Mouse (Mus musculus) midbrain, embryonic 14.5 days (tissue): ENCODE measurements at regions not wholly inside any gene's neighbourhood (a gene's known extent, or its start where the extent isn't known, plus 50 kb on each side); places are given as distances from the start of the nearest gene placed in this dataset.

Experiments
- ATAC-seq: fragments of 200-750 bp; cut with Nextera tagmentation; 2 replicates; pipeline ENCODE4 v1.8.0; 2017; ENCODE audit warnings: moderate number of reproducible peaks, moderate library complexity; ENCODE audit not compliant: low FRiP score, low TSS enrichment
- DNase-seq: peaks from one replicate; pipeline ENCODE4 v3.0.0-alpha.2; 2015
- H3K27ac ChIP-seq: fragments of 300-500 bp; sonication (generic); replicated peaks from 2 replicates; pipeline ENCODE4 v1.5.1; 2014; ENCODE audit warnings: mild to moderate bottlenecking, low read depth, low read length, moderate library complexity
- H3K27me3 ChIP-seq: fragments of 300-500 bp; sonication (generic); 2 replicates; pipeline ENCODE4 v1.6.1; 2014; ENCODE audit warnings: low read length, control low read depth, mixed read lengths; ENCODE audit not compliant: control insufficient read depth, insufficient read depth
- H3K36me3 ChIP-seq: fragments of 300-500 bp; sonication (generic); 2 replicates; pipeline ENCODE4 v1.6.1; 2014; ENCODE audit warnings: low read length, control low read depth; ENCODE audit not compliant: control insufficient read depth, insufficient read depth
- H3K4me1 ChIP-seq: fragments of 300-500 bp; sonication (generic); 2 replicates; pipeline ENCODE4 v1.6.1; 2014; ENCODE audit warnings: mild to moderate bottlenecking, antibody characterized with exemption, low read length, control low read depth; ENCODE audit not compliant: control insufficient read depth, insufficient read depth
- H3K4me2 ChIP-seq: fragments of 300-500 bp; sonication (generic); 2 replicates; pipeline ENCODE4 v1.6.1; 2014; ENCODE audit warnings: mild to moderate bottlenecking, low read length, moderate library complexity
- H3K4me3 ChIP-seq: fragments of 300-500 bp; sonication (generic); replicated peaks from 2 replicates; pipeline ENCODE4 v1.5.1; 2014; ENCODE audit warnings: low read depth, low read length
- H3K9ac ChIP-seq: fragments of 300-500 bp; sonication (generic); replicated peaks from 2 replicates; pipeline ENCODE4 v1.6.1; 2014; ENCODE audit warnings: mild to moderate bottlenecking, low read length, moderate library complexity
- H3K9me3 ChIP-seq: fragments of 300-500 bp; sonication (generic); 2 replicates; pipeline ENCODE4 v1.6.1; 2016; ENCODE audit warnings: low read length, control low read depth, mixed read lengths; ENCODE audit not compliant: control insufficient read depth
- WGBS: fragments of 180-500 bp; shearing (Covaris S2); extraction: QIAGEN DNeasy Blood & Tissue Kit; methylation state at CpG from one replicate; pipeline ENCODE4 v1.1.7; 2014; 5-methylcytosine and 5-hydroxymethylcytosine counted together

DNA sequence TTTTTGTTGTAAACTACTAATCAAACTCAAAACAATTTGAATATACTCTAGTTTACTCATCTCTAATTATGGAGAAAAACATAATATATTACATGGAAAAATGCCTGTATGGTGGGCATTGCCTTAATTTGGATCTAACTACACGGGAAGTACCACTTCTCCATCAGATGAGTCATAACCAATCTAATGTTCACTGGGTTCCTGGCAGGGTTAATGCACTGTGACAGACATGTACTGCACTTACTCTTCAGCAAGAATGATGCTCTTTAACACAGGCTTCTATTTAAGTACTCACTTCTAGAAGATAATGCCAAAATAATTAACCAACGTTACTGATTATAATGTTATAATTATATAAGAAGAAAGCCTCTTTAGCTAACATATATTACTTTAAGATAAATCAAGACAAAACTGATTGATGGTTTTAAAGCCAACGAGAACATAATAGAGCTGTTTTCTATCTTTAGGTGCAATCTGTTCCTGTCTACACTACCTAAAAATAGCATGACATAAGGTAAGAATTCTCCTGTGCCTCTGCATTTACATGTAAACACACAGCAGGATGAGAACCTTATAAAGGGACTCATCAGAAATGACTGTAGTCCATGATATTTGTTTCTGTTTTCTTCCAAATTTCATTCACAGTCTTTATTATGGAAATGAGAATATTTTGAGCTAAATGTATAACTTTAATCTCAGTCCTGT is 344.4 kb downstream of the Etv1 start:
- DNase-seq, result no peak
- H3K27me3 ChIP-seq, result no peaks in the 10 kb centered on the region
- 87% methylated on average over 3 of the region's 3 CpGs for WGBS
- no peak for ATAC-seq
- H3K9ac ChIP-seq, result no peak overlapping the region
- peaks cover 4% of the 10 kb centered on the region; the same call in 1 of the 2 replicates for H3K9me3 ChIP-seq
- H3K4me1 ChIP-seq, result no peaks in the 10 kb centered on the region
- H3K27ac ChIP-seq, result no peak overlapping the region
- H3K4me3 ChIP-seq, result no peak overlapping the region
- no peaks in the 10 kb centered on the region for H3K36me3 ChIP-seq
- H3K4me2 ChIP-seq, result no peak overlapping the region

DNA sequence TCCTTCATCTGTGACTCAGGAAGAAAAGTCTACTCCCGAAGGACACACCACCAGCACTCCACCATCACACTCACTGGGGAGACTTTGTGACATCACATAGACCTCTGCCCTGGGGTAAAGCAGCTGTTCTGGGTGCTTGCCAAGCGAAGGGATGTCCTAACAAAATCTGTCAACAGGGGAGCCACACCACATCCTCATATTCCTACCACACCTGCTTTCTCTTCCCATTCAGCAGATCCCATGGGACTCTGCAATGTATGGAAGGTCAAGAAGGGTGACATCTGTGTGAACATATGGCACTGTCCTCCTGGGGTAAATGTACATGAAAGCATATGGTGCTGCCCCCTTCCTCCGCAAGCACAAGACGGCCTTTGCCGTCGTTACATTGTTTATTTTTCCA is 375.5 kb downstream of the Etv1 start:
- no peak overlapping the region for H3K27ac ChIP-seq
- H3K27me3 ChIP-seq, result no peaks in the 10 kb centered on the region
- H3K9ac ChIP-seq, result no peak overlapping the region
- H3K4me1 ChIP-seq, result no peaks in the 10 kb centered on the region
- H3K9me3 ChIP-seq, result no peaks in the 10 kb centered on the region
- ATAC-seq, result no peak
- no peak for DNase-seq
- no peak overlapping the region for H3K4me2 ChIP-seq
- 70% methylated on average over 6 of the region's 6 CpGs for WGBS
- H3K4me3 ChIP-seq, result no peak overlapping the region
- no peaks in the 10 kb centered on the region for H3K36me3 ChIP-seq

DNA sequence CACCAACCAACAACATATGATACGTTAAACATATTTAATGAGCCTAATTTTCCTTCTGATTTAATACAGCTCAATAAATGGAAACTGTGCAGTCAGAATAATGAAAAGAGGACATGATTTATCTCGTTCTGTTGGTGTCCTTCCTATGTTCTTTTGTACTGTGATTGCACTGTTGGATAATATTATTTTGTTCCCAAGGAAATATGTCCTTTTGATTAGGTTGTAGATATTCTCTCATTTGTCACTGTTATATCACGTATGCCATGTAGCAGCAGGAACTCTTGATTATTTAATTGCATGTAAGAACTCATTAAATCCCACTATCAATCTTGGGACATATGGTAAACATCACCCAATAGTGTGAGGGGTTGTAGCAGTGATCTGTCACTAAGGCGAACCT is 397.8 kb downstream of the Etv1 start:
- H3K4me3 ChIP-seq, result no peak overlapping the region
- no peaks in the 10 kb centered on the region for H3K27me3 ChIP-seq
- H3K36me3 ChIP-seq, result no peaks in the 10 kb centered on the region
- ATAC-seq (no peak), DNase-seq (no peak)
- 82% methylated on average over 4 of the region's 4 CpGs for WGBS
- H3K27ac ChIP-seq, result no peak overlapping the region
- no peak overlapping the region for H3K4me2 ChIP-seq
- H3K4me1 ChIP-seq, result no peaks in the 10 kb centered on the region
- H3K9ac ChIP-seq, result no peak overlapping the region
- no peaks in the 10 kb centered on the region for H3K9me3 ChIP-seq

DNA sequence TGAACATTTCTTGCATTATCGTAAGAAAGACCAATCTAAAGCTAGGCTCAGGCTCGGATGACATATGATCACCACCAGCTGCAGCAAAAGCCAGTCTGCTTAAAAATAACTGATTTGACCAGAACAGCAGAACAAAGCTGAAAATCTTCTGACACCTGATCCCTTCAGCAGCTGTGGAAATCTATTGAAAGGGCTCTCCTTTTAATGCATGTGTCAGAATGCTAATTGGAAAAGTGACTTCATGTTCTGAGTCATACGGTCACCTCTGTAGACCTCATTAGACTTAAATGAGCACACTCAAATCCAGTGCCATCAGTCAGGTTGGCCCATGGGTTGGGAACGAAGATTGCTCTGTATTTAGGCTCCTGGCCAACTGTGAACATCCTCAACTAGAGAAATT is 444.9 kb downstream of the Etv1 start:
- H3K4me2 ChIP-seq, result no peak overlapping the region
- 45% methylated on average over 4 of the region's 4 CpGs for WGBS
- DNase-seq, result peak; percentile 14

DNA sequence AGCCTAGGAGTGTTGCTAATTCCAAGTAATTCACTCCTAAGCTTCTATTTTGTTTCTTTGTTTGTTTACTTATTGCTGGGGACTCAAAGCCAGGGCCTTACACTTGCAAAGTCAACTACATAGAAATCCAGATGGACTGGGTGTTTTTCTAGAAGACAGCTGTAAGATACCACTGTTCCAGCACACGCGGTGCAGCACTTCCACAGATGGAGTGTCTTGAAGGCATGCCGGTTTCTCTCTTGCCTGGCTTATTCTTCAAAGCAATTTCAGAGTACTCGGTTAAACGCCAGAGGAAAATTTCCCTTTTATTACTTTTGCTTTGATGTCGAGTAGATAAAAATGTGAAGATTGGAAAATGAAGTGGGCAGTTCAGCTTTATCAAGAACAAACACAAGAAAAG is 477.4 kb downstream of the Etv1 start:
- H3K9me3 ChIP-seq, result no peaks in the 10 kb centered on the region

More for the DNA sequence above, 444.9 kb downstream of the Etv1 start:
- ATAC-seq, result no peak
- Histone ChIP-seq H3K9ac (no peak overlapping the region), H3K27ac (no peak overlapping the region), H3K4me3 (no peak overlapping the region), H3K27me3 (no peaks in the 10 kb centered on the region), H3K9me3 (no peaks in the 10 kb centered on the region), H3K36me3 (no peaks in the 10 kb centered on the region), H3K4me1 (no peaks in the 10 kb centered on the region)

DNA sequence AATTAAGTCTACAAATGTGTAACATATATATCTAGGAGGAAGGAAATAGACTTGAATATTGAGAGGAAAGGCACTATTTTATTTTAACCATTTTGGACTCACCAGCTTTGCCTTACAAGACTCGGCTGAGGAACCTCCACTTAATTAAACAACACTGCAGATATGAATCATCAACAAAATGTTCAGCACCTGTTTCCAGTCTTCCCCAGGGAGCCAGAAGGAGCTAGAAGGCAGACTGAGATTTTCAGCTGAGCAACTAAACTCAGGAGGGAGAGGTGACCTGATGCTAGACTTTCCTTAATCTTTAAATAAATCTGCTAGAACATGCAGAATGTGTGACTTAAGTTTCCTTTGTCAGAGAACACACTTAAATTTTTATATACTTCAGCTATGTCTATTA is 478.4 kb downstream of the Etv1 start:
- WGBS, result 77% methylated on average over 1 of the region's 1 CpGs
- Histone ChIP-seq H3K36me3 (no peaks in the 10 kb centered on the region), H3K4me2 (no peak overlapping the region), H3K9ac (no peak overlapping the region), H3K4me1 (no peaks in the 10 kb centered on the region), H3K27ac (no peak overlapping the region), H3K9me3 (no peaks in the 10 kb centered on the region), H3K27me3 (no peaks in the 10 kb centered on the region), H3K4me3 (no peak overlapping the region)
- ATAC-seq (no peak), DNase-seq (no peak)

More for the DNA sequence above, 477.4 kb downstream of the Etv1 start:
- no peaks in the 10 kb centered on the region for H3K27me3 ChIP-seq
- no peak overlapping the region for H3K9ac ChIP-seq
- no peak overlapping the region for H3K4me3 ChIP-seq
- DNase-seq (peak; percentile 4), ATAC-seq (no peak)
- no peak overlapping the region for H3K4me2 ChIP-seq
- 80% methylated on average over 6 of the region's 6 CpGs for WGBS
- no peak overlapping the region for H3K27ac ChIP-seq
- no peaks in the 10 kb centered on the region for H3K4me1 ChIP-seq
- H3K36me3 ChIP-seq, result no peaks in the 10 kb centered on the region

DNA sequence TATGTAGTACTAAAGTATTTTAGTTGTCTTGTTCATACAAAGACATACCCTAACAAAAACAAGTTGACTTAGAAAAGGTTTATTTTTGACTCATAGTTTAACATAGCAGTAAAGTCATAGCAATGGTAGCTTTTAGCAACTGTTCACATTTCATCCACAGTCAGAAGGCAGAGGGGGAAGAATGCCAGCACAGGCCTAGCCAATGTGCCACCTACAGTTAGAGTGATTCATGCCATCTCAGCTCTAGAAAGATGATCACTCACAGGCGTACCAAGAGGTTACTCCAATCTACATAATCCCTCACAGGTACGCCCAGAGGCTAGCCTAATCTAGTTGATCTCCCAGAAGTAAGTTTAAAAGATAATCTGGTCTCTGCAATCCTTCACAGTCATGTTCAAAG is 510.5 kb downstream of the Etv1 start:
- no peak for ATAC-seq
- Histone ChIP-seq H3K27me3 (no peaks in the 10 kb centered on the region), H3K9ac (no peak overlapping the region), H3K27ac (no peak overlapping the region), H3K4me2 (no peak overlapping the region), H3K9me3 (no peaks in the 10 kb centered on the region), H3K4me3 (no peak overlapping the region), H3K4me1 (no peaks in the 10 kb centered on the region), H3K36me3 (no peaks in the 10 kb centered on the region)
- 71% methylated on average over 2 of the region's 2 CpGs for WGBS
- DNase-seq, result no peak

DNA sequence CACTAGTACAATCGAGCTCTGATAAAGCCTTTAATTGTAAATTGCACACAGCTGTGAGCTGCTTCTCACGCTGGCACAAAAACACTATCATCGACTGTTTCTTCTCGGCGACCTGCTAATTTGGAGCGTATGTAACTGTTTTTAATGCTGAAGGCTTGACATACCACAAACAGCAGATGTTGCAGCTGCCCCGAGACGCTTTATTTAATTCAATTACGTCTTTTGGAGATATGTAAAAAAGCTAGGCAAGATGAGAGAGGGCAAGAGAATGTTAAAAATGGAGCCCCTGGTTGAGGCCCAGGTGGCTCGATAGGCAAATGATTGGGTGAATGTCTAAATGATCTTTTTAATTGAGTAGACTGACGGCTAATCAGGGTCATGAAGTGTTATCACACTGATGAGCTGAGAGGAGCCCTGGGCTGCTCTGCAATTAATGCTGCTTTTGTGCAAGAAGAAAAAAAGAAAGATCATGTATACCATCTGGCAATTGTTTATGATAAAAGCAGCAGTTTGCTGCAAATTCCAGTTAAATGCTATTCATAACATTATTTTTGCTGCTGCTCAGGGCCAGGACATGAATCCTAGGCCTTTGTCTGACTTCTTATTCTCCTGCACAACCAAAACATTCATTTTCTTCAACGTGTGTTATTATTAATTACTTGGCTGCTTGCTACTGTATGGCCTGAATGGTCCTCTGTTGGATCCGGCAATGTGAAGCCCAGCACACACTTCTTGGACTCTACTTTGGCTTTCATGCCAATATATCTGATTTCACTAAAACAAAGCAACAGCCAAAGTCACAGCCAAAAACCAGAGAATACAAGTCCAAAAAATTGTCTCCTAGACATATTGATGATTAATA is 522.4 kb downstream of the Etv1 start:
- no peaks in the 10 kb centered on the region for H3K36me3 ChIP-seq
- peaks cover 10% of the 10 kb centered on the region; the same call in 1 of the 2 replicates for H3K4me1 ChIP-seq
- H3K4me3 ChIP-seq, result no peak overlapping the region
- 0 out of 2 replicates have a peak overlapping the region, but pooled peaks have one; percentile 20 for H3K27ac ChIP-seq
- H3K4me2 ChIP-seq, result peak overlapping the region; percentile 17
- H3K9me3 ChIP-seq, result no peaks in the 10 kb centered on the region
- H3K9ac ChIP-seq, result peak overlapping the region; percentile 26; the same call in 1 of the 2 replicates
- 43% methylated on average over 13 of the region's 13 CpGs for WGBS
- peak; percentile 80; the same call in 1 of the 2 replicates for ATAC-seq
- DNase-seq, result peak; percentile 44
- no peaks in the 10 kb centered on the region for H3K27me3 ChIP-seq
